Mouse (Mus musculus) forebrain, embryonic 14.5 days (tissue): ENCODE results near the gene Blvrb. TPM values are rescaled to one million over a fixed set of nuclear protein-coding genes. Genes with fewer than 3 reads are reported as not detected.

Experiments
- ATAC-seq: fragments of 200-750 bp; cut with Nextera tagmentation; 2 replicates; pipeline ENCODE4 v1.8.0; 2017; ENCODE audit warnings: mild to moderate bottlenecking, moderate library complexity
- DNase-seq: peaks from one replicate; pipeline ENCODE4 v3.0.0-alpha.2; 2015; ENCODE audit warnings: low spot score
- H3K27ac ChIP-seq: fragments of 300-500 bp; sonication (generic); 2 replicates; pipeline ENCODE4 v1.5.1; 2014; ENCODE audit warnings: low read depth, mild to moderate bottlenecking, control low read depth, low read length, moderate library complexity
- H3K27me3 ChIP-seq: fragments of 300-500 bp; sonication (generic); replicated peaks from 2 replicates; pipeline ENCODE4 v1.6.1; 2014; ENCODE audit warnings: low read length, control low read depth, mixed read lengths; ENCODE audit not compliant: control insufficient read depth, insufficient read depth
- H3K36me3 ChIP-seq: fragments of 300-500 bp; sonication (generic); 2 replicates; pipeline ENCODE4 v1.6.1; 2014; ENCODE audit warnings: low read length, control low read depth; ENCODE audit not compliant: control insufficient read depth, insufficient read depth
- H3K4me1 ChIP-seq: fragments of 300-500 bp; sonication (generic); 2 replicates; pipeline ENCODE4 v1.6.1; 2014; ENCODE audit warnings: antibody characterized with exemption, low read length, control low read depth; ENCODE audit not compliant: control insufficient read depth, insufficient read depth
- H3K4me2 ChIP-seq: fragments of 300-500 bp; sonication (generic); 2 replicates; pipeline ENCODE4 v1.6.1; 2014; ENCODE audit warnings: mild to moderate bottlenecking, control low read depth, low read length
- H3K4me3 ChIP-seq: fragments of 300-500 bp; sonication (generic); 2 replicates; pipeline ENCODE4 v1.5.1; 2014; ENCODE audit warnings: low read depth, low read length, control low read depth
- H3K9ac ChIP-seq: fragments of 300-500 bp; sonication (generic); 2 replicates; pipeline ENCODE4 v1.6.1; 2014; ENCODE audit warnings: mild to moderate bottlenecking, low read length, control low read depth, moderate library complexity
- H3K9me3 ChIP-seq: fragments of 300-500 bp; sonication (generic); replicated peaks from 2 replicates; pipeline ENCODE4 v1.6.1; 2016; ENCODE audit warnings: low read length, control low read depth, mixed read lengths; ENCODE audit not compliant: control insufficient read depth
- WGBS: fragments of 180-500 bp; shearing (Covaris S2); extraction: QIAGEN DNeasy Blood & Tissue Kit; methylation state at CpG from one replicate; pipeline ENCODE4 v1.1.7; 2014; 5-methylcytosine and 5-hydroxymethylcytosine counted together
- polyA plus RNA-seq: library from polyadenylated mRNA; unstranded; fragments of >200 nt; fragmentation: Nextera tagmentation; extraction: Ambion mirVana; gene quantifications from 2 replicates; pipeline ENCODE4 v1.2.1, GENCODE M21; 2014

Gene Blvrb
- polyA plus RNA-seq, 1 experiment from 2014 or later = 23.7 TPM

DNA sequence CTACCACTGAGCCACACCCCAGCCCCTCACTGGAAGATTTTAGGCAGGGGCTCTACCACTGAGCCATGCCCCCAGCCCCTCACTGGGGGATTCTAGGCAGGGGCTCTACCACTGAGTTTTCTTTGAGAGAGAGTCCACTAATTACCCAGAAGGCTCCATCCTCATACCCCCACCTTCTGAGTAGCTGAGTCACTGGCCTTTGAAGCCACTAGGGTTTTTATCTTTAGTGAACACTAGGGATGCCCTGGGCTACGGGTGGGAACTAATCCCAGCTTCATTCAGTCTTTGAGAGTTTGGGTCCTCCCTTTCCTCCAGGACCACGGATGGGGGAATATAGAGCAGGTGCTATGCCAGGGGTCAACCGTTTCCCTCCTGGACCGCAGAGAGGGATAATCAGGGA lies 10.8 kb downstream of the Blvrb start:
- Histone ChIP-seq H3K27ac (no peak overlapping the region), H3K9ac (no peak overlapping the region), H3K9me3 (no peaks in the 10 kb centered on the region), H3K4me2 (no peak overlapping the region), H3K4me3 (no peak overlapping the region), H3K27me3 (no peaks in the 10 kb centered on the region), H3K36me3 (no peaks in the 10 kb centered on the region), H3K4me1 (no peaks in the 10 kb centered on the region)
- ATAC-seq = no peak
- WGBS = 83% methylated on average over 4 of the region's 4 CpGs
- no peak for DNase-seq

DNA sequence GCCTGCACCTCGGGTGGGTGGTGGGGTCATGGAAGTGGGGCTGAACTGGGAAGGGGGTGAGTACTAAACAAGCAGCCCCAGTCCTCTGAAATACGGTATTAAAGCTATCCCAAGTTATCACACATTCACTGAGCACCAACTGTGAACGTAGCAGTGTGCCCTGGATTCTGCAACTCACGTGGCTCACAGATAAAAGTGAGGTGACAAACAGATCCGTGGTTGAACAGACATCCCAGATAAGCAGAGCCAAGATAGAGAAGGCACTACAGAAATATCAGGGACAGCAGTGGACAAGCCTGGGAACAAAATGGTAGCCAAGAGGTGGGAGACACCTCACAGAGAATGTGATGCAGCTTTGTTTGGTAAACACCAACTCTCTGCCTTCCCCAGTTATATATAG lies 11.9 kb downstream of the Blvrb start:
- Histone ChIP-seq H3K9me3 (no peaks in the 10 kb centered on the region), H3K27me3 (no peaks in the 10 kb centered on the region), H3K27ac (no peak overlapping the region), H3K4me2 (no peak overlapping the region), H3K4me1 (no peaks in the 10 kb centered on the region), H3K9ac (no peak overlapping the region), H3K36me3 (no peaks in the 10 kb centered on the region), H3K4me3 (no peak overlapping the region)
- DNase-seq (no peak), ATAC-seq (no peak)
- 91% methylated on average over 5 of the region's 5 CpGs for WGBS

DNA sequence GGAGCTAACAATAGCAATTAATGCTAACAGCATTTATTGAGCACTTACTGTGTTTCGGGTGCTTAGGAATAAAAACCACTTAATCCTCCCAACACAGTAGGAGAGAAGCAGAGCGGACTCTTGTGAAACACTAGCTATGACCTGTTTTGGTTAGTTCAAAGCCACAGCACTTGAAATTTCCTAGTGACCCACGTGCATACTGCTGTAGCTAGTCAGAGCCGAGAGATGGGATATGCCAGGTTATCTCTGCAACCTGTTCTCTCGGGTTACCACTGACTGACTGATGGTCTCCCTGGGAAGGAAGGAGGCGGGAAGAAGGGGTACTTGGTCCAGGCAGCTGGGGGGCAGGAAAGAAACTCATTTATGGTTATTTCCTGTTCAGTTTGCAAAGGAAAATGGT lies 12.7 kb downstream of the Blvrb start:
- DNase-seq = no peak
- no peaks in the 10 kb centered on the region for H3K27me3 ChIP-seq
- no peaks in the 10 kb centered on the region for H3K36me3 ChIP-seq
- no peaks in the 10 kb centered on the region for H3K9me3 ChIP-seq
- no peak overlapping the region for H3K9ac ChIP-seq
- no peak for ATAC-seq
- no peaks in the 10 kb centered on the region for H3K4me1 ChIP-seq
- 87% methylated on average over 6 of the region's 6 CpGs for WGBS
- no peak overlapping the region for H3K27ac ChIP-seq
- no peak overlapping the region for H3K4me2 ChIP-seq
- no peak overlapping the region for H3K4me3 ChIP-seq

DNA sequence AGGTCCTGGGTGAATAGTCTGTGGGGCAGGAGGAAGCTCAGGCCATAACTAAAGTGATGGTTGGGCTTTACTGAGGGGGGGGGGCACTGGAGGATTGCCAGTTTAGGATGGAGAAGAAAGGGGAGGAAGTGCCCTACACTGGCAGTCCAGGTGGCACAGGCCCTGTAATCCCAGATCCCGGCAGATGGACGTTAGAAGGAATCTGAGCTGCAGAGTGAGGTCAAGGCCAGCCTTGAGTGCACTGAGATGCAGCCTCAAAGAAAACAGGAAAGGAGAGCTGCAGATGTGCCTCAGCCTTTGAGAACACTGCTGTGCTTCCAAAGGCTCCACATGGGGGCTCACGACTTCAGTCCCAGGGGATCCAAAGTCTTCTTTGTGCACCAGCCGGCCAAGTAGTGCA lies 19.9 kb downstream of the Blvrb start:
- no peak for ATAC-seq
- no peak for DNase-seq
- no peaks in the 10 kb centered on the region for H3K36me3 ChIP-seq
- H3K9ac ChIP-seq = no peak overlapping the region
- no peaks in the 10 kb centered on the region for H3K4me1 ChIP-seq
- H3K4me2 ChIP-seq = no peak overlapping the region
- WGBS = 37% methylated on average over 4 of the region's 4 CpGs
- H3K27ac ChIP-seq = no peak overlapping the region
- H3K27me3 ChIP-seq = no peaks in the 10 kb centered on the region
- H3K4me3 ChIP-seq = no peak overlapping the region
- no peaks in the 10 kb centered on the region for H3K9me3 ChIP-seq

DNA sequence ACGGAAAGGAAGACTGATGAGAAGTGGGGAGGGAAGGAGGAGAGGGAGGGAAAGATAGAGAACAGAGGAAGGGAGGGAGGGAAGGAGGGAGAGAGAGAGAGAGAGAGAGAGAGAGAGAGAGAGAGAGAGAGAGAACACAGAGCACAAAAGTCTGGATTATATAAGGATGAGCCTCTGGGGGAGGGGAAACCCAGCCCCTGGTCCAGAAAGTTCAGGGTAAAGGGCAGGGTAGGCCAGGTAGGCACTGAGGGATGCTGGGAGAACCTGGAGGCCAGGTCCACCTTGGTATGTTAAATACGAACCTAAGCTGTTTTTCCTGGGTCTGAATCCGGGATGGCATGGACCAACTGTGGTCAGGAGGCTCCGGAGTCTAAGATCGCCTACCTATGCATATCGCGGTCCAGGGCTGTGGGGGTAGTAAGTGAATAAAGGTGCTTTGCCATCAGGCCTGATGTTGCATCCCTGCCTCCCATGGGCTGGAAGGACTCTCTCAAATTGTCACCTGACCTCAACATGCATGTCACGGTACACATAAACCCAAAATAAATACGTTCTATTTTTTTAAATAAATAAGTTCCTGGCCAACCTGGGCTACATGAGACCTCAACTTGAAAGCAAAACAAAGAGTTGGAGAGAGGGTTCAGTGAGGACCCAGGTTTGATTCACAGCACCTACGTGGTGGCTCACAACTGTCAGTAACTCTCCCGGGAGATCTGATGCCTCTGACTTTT lies 23.8 kb downstream of the Blvrb start:
- H3K9me3 ChIP-seq = no peaks in the 10 kb centered on the region
- H3K4me3 ChIP-seq = no peak overlapping the region
- WGBS = 91% methylated on average over 11 of the region's 11 CpGs
- H3K9ac ChIP-seq = no peak overlapping the region
- DNase-seq (no peak), ATAC-seq (no peak)
- H3K27me3 ChIP-seq = no peaks in the 10 kb centered on the region
- H3K27ac ChIP-seq = no peak overlapping the region
- H3K36me3 ChIP-seq = peaks cover 5% of the 10 kb centered on the region
- H3K4me1 ChIP-seq = peaks cover 3% of the 10 kb centered on the region; the same call in 1 of the 2 replicates
- H3K4me2 ChIP-seq = no peak overlapping the region

DNA sequence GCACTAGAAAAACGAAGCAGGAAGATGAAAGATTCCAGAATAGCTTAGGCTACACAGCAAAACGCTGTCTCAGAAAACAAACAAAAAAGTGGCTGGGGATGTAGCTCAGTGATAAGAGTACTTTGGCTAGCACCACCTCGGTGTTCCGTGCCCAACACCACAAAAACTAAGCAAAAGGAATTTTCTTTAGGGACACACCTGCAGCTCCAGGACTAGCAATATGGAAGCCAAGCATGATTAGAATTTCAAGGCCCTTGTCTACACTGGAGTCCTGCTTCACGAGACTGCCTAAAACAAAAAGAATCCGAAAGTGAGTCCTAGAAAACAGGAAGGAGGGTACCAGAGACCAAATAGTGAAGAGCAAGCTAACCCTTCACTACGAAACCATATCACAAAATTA lies 24.8 kb downstream of the Blvrb start:
- DNase-seq = no peak
- H3K27me3 ChIP-seq = no peaks in the 10 kb centered on the region
- peak overlapping the region; percentile 90 for H3K4me2 ChIP-seq
- peaks cover 9% of the 10 kb centered on the region for H3K36me3 ChIP-seq
- H3K4me3 ChIP-seq = peak overlapping the region; percentile 63
- H3K9ac ChIP-seq = peak overlapping the region; percentile 3; the same call in 1 of the 2 replicates
- peak overlapping the region; percentile 6; the same call in 1 of the 2 replicates for H3K27ac ChIP-seq
- H3K4me1 ChIP-seq = peaks cover 3% of the 10 kb centered on the region; the same call in 1 of the 2 replicates
- no peak for ATAC-seq
- 40% methylated on average over 7 of the region's 7 CpGs for WGBS
- no peaks in the 10 kb centered on the region for H3K9me3 ChIP-seq

DNA sequence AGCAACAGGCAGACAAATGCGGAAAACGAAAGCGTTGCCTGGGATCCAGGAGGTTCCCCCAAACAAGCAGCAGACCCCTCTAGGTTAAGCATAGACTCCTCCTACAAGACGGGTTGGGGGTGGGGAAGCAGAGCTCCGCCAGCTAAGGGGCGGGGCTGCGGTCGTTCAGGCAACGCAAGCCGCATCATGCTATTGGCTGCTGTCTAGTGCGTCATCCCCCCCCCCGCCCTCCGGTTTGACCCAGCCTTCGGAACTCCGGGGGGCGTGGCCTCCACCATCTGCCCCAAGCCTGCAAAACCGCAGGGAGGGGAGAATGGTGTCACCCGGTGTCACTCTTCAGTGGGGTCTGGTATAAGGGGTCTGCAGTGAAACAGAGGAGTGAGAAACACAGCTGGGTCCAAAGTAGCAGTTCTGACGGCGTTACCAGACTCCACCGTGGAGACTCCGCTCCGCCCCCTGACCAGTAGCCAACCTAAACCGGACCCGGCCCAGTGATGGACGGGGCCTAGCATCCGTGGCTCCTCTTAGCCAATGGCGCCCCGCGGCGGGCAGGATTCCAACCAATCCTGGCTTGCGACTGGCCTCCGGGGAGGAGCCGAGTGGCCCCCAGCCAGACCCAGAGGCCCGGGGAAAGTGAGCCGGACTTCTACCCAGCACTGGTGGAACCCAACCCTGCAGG lies 25.5 kb downstream of the Blvrb start, which contains the start of gene Sertad3:
TSS of gene Sertad3 (plus strand) at position 613 of the 679 bp plus-strand sequence.
- peak; percentile 98 for DNase-seq
- H3K4me2 ChIP-seq = peak within 1 kb of the TSS; percentile 90
- peak within 1 kb of the TSS; percentile 66 for H3K9ac ChIP-seq
- peak; percentile 91 for ATAC-seq
- peaks cover 13% of the 10 kb centered on the region for H3K36me3 ChIP-seq
- no peaks in the 10 kb centered on the region for H3K27me3 ChIP-seq
- peaks cover 3% of the 10 kb centered on the region; the same call in 1 of the 2 replicates for H3K4me1 ChIP-seq
- H3K9me3 ChIP-seq = no peaks in the 10 kb centered on the region
- under 1% methylated on average over 36 of the region's 36 CpGs for WGBS
- H3K27ac ChIP-seq = peak within 1 kb of the TSS; percentile 82
- peak within 1 kb of the TSS; percentile 63 for H3K4me3 ChIP-seq

DNA sequence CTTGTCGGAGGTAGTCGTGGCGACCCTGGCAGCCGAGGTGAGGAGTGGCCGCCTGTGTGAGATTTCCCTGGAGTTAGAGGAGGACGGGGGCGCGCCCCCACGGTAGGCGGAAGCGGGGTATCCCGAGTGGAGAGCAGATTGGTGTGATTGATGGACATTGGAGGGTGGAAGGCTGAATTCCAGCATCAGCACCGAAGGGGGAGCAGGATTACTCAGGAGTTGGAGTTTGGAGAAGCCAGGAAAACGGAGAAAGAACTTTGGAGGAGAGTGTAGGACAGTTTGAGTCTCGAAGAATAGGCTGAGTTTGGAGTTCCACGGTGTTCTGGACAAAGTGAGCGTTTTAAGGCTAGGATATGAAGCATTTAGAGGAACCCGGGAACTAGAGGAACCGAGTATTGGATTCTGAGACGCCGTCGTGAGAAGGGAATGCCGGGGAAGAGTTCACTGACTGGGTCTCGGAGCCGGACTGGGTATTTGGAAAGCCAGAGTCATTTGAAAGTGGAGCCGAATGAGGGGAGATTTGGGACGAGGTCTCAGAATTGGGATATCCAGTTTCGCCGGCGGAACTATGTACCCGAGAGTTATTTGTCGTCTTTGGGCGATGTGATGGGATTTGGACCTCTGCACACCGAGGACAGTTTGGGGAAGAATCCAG lies 26.2 kb downstream of the Blvrb start:
- Histone ChIP-seq H3K9me3 (no peaks in the 10 kb centered on the region), H3K4me1 (peaks cover 3% of the 10 kb centered on the region; the same call in 1 of the 2 replicates), H3K9ac (peak overlapping the region; percentile 66), H3K4me2 (peak overlapping the region; percentile 90), H3K27ac (peak overlapping the region; percentile 82), H3K36me3 (peaks cover 13% of the 10 kb centered on the region), H3K27me3 (no peaks in the 10 kb centered on the region), H3K4me3 (peak overlapping the region; percentile 63)
- ATAC-seq (no peak), DNase-seq (no peak)
- under 1% methylated on average over 34 of the region's 34 CpGs for WGBS
